Mouse (Mus musculus): ENCODE data around the gene Caprin1. TPM values are rescaled to one million over a fixed set of nuclear protein-coding genes. Genes with fewer than 3 reads are reported as not detected.

Caprin1 gene
- 105 TPM for polyA plus RNA-seq (2017; shearing (Covaris generic))

GRCm38 (mm10) chr2:103797491-103798009 lies at the start of gene Caprin1:
Caprin1 (minus strand) TSS chr2:103797649.

DNA sequence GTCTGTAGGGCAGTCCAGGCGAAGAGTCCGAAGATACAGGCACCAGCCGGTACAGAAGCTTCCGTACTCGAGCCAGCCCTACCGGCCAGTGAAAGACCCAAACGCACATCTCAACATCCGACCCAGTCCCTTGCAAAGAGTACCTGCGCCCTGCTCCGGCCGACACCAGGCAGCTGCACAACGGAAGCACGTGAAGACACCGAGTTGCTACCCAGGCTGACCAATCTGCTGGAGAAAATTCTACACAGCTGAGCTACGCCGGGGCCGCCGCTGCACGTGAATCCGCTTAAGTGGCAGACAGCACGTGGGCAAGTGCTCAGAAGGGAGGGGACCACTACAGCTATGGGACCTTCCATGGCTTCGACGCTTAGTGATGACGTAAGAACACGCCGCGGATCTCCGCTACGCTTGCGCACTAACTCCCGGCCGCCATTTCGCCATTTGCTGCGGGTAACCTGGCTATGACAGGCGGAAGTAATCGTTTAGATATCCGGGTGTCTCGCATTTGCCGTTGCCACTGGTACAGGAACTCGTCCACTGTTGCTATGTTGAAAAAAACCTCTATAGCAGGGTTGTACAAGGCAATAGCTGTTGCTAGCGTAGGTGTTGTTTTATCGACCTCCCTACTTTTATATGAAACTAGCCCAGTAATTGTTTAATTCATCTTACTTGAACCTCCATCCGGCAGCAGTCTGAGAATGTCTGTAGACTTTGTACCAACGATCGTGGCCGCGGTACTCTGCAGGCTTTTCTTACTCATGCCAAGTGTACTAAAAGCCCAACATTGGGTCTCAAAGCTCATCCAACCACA lies 36.3 kb downstream of the Caprin1 start, which contains the start of gene Nat10:
Gene Nat10, minus strand, starts transcription at position 365 of the 811 bp plus-strand sequence.

Other genes with a start within 250 kb of the Caprin1 start
- gene Abtb2, start 231.3 kb downstream of the Caprin1 start, polyA plus RNA-seq (2017; shearing (Covaris generic)), result 9.1 TPM
- 49.6 TPM for gene Nat10, start 36.4 kb downstream of the Caprin1 start, polyA plus RNA-seq (2017; shearing (Covaris generic))
- gene Lmo2, start 160.3 kb upstream of the Caprin1 start, polyA plus RNA-seq (2017; shearing (Covaris generic)), result not detected
- gene Fbxo3, start 230.1 kb upstream of the Caprin1 start, polyA plus RNA-seq (2017; shearing (Covaris generic)), result 59.5 TPM
- 4.4 TPM for gene 4931422A03Rik, start 230.7 kb upstream of the Caprin1 start, polyA plus RNA-seq (2017; shearing (Covaris generic))

All from CD4-positive, CD25-positive, alpha-beta regulatory T cell, adult 9 weeks (primary cell).